Mouse (Mus musculus) heart, postnatal 25 days (tissue): Measurements from ENCODE around the gene Ecsit. TPM values are rescaled to one million over a fixed set of nuclear protein-coding genes. Genes with fewer than 3 reads are reported as not detected.

Source experiments
- DNase-seq: peaks from one replicate; pipeline ENCODE4 v3.0.0; 2022; ENCODE audit warnings: low spot score
- intact Hi-C: fragments of 180-260 bp; cut with DNase I; formaldehyde crosslinking; loops from one replicate; pipeline ENCODE4 v1.15.1; 2025
- total RNA-seq, 2 experiments: library from RNA; stranded (reverse); gene quantifications; 2 replicates each; pipeline ENCODE4 v1.2.3; 2021

Gene Ecsit
- total RNA-seq = 100 to 1,000 TPM; 103 TPM

GRCm38 (mm10) chr9:22085022-22085834 is at the start of gene Ecsit:
Gene Ecsit, minus strand, starts transcription at chr9:22085438.
- peak; percentile 93 for DNase-seq
- intact Hi-C loops = no loop called here

GRCm38 (mm10) chr9:22134246-22134890 is 49.1 kb upstream of the Ecsit start:
- no peak for DNase-seq
- intact Hi-C loops = no loop called here

- no peak for DNase-seq
- intact Hi-C loops = no loop called here
Observed at GRCm38 (mm10) chr9:22132220-22132619, 47.0 kb upstream of the Ecsit start.

GRCm38 (mm10) chr9:22131226-22131981 is 46.2 kb upstream of the Ecsit start:
- intact Hi-C loops = no loop called here
- DNase-seq = no peak

GRCm38 (mm10) chr9:22125246-22126027 is 40.2 kb upstream of the Ecsit start:
- DNase-seq = no peak
- intact Hi-C loops = no loop called here

GRCm38 (mm10) chr9:22124169-22124568 is 38.9 kb upstream of the Ecsit start:
- intact Hi-C loops = no loop called here
- DNase-seq = no peak

- intact Hi-C loops = no loop called here
- no peak for DNase-seq
Observed at GRCm38 (mm10) chr9:22123069-22123609, 37.9 kb upstream of the Ecsit start.

- intact Hi-C loops = no loop called here
- no peak for DNase-seq
Observed at GRCm38 (mm10) chr9:22122005-22122404, 36.8 kb upstream of the Ecsit start.

- DNase-seq = no peak
- intact Hi-C loops = no loop called here
Observed at GRCm38 (mm10) chr9:22121545-22121944, 36.3 kb upstream of the Ecsit start.

- DNase-seq = no peak
- intact Hi-C loops = no loop called here
Observed at GRCm38 (mm10) chr9:22119543-22119942, 34.3 kb upstream of the Ecsit start.

GRCm38 (mm10) chr9:22117754-22118456 is 32.7 kb upstream of the Ecsit start:
- no peak for DNase-seq

GRCm38 (mm10) chr9:22116740-22117426 is 31.6 kb upstream of the Ecsit start, which contains the start of gene Elof1:
Gene Elof1, minus strand, starts transcription at chr9:22117172.
- DNase-seq = peak; percentile 85
- intact Hi-C loops = no loop called here

More at GRCm38 (mm10) chr9:22117754-22118456, 32.7 kb upstream of the Ecsit start:
- intact Hi-C loops = no loop called here

- DNase-seq = no peak
- intact Hi-C loops = no loop called here
Observed at GRCm38 (mm10) chr9:22116086-22116485, 30.8 kb upstream of the Ecsit start.

- DNase-seq = no peak
- intact Hi-C loops = no loop called here
Observed at GRCm38 (mm10) chr9:22115635-22116034, 30.4 kb upstream of the Ecsit start.

- intact Hi-C loops = no loop called here
- no peak for DNase-seq
Observed at GRCm38 (mm10) chr9:22108194-22108593, 23.0 kb upstream of the Ecsit start.

- no peak for DNase-seq
- intact Hi-C loops = no loop called here
Observed at GRCm38 (mm10) chr9:22099922-22100321, 14.7 kb upstream of the Ecsit start.

GRCm38 (mm10) chr9:22098993-22099696 is 13.9 kb upstream of the Ecsit start, which contains the start of gene Cnn1:
Gene Cnn1, plus strand, starts transcription at chr9:22099216.
- intact Hi-C loops = no loop called here
- peak; percentile 22 for DNase-seq
